Comparison of ENCODE assay signal across 8 mouse cellular contexts in genomic region chrX:140456279-140456731, GRCm38 (mm10). TPM values are rescaled to one million over a fixed set of nuclear protein-coding genes. Genes with fewer than 3 reads are reported as not detected.
DNase-seq lines count a peak whose midpoint lies in the region; ATAC-seq lines count a peak whose summit lies in the region.

Gene Prps1, plus strand, starts transcription at chrX:140456613.

- WGBS in hindbrain, embryonic 16.5 days, result 18% methylated on average over 26 of the region's 26 CpGs
- WGBS in macrophage (ENCODE audit: missing documents), result 14% methylated on average over 26 of the region's 26 CpGs

- H3K27ac ChIP-seq in hindbrain, embryonic 16.5 days (ENCODE audit: low read depth, low read length), result peak within 1 kb of the TSS; percentile 74
- H3K27ac ChIP-seq in macrophage, result no peak within 1 kb of the TSS

- ATAC-seq in hindbrain, embryonic 16.5 days, result peak; percentile 97

- peak within 1 kb of the TSS; percentile 58 for H3K4me2 ChIP-seq in hindbrain, embryonic 16.5 days (ENCODE audit: low read length)

- peak; percentile 91 for DNase-seq in T-cell, adult 2 months (ENCODE audit: low spot score)
- peak; percentile 82 to 83 for DNase-seq in cerebellum, postnatal 36 days
- DNase-seq in gastrocnemius, adult 18-20 months (ENCODE audit: low spot score), result peak; percentile 84
- DNase-seq in left cerebral cortex, adult 18-20 months (ENCODE audit: low spot score in 2 of 2), result peak; percentile 78 to 82
- DNase-seq in right cerebral cortex, adult 18-20 months, result peak; percentile 85
- DNase-seq in urinary bladder, postnatal 10 days (ENCODE audit: low spot score), result peak; percentile 35

- no peaks in the 10 kb centered on the region for H3K9me3 ChIP-seq in hindbrain, embryonic 16.5 days (ENCODE audit: control insufficient read depth, low read length)

- H3K36me3 ChIP-seq in hindbrain, embryonic 16.5 days (ENCODE audit: control insufficient read depth, insufficient read depth, low read length), result no peaks in the 10 kb centered on the region
- H3K36me3 ChIP-seq in macrophage (ENCODE audit: inconsistent target), result no peaks in the 10 kb centered on the region

- peak within 1 kb of the TSS; percentile 59 for H3K4me3 ChIP-seq in hindbrain, embryonic 16.5 days (ENCODE audit: low read length)
- peak within 1 kb of the TSS; percentile 49 for H3K4me3 ChIP-seq in macrophage (ENCODE audit: inconsistent target)

- H3K4me1 ChIP-seq in hindbrain, embryonic 16.5 days (ENCODE audit: control insufficient read depth, insufficient read depth, low read depth, low read length), result no peaks in the 10 kb centered on the region

- H3K79me2 ChIP-seq in macrophage (ENCODE audit: inconsistent target), result no peaks in the 10 kb centered on the region

- H3K27me3 ChIP-seq in hindbrain, embryonic 16.5 days (replicated peaks; ENCODE audit: control insufficient read depth, insufficient read depth, low read length), result no peaks in the 10 kb centered on the region; the same call in 1 of the 2 replicates

- H3K9ac ChIP-seq in hindbrain, embryonic 16.5 days (ENCODE audit: low read depth, low read length), result peak within 1 kb of the TSS; percentile 66

RNA-seq across cellular contexts. Expression of gene Prps1, which starts in this region (rescaled TPM):
- 10 to 100 TPM; 38.4 to 40.8 TPM for total RNA-seq in gastrocnemius, adult 18-20 months (2021)
- polyA plus RNA-seq in hindbrain, embryonic 16.5 days (2015; fragmentation: Nextera tagmentation; extraction: Ambion mirVana), result 85.1 and 94.0 TPM in 2 replicates
- 10 to 100 TPM; 70.2 to 78.6 TPM for total RNA-seq in left cerebral cortex, adult 18-20 months (2021)
- total RNA-seq in macrophage (2018; cell fraction: chromatin; rRNA removed), result 1 to 10 TPM in 11 of 26 experiments, under 1 TPM in 7, not detected in 8; 0.41 to 5.4 (median 1.2) TPM
- total RNA-seq in macrophage (2018; cell fraction: cytosol; rRNA removed), result 1 to 10 TPM; 3.2 to 6.3 (median 5.4) TPM
- total RNA-seq in macrophage (2018; cell fraction: nucleus; rRNA removed), result 1 to 10 TPM in 21 of 26 experiments, under 1 TPM in 5; 0.58 to 6.1 (median 1.7) TPM
- 4.6 to 17.2 TPM (median 6.0 TPM) in 3 replicates for polyA plus RNA-seq in macrophage (2018)

Comparison
In these comparisons a context has a peak if more than half of its experiments do, and no peak if none do; other contexts are left out.
1. DNase-seq: peak in every context shown above with its lines; median percentile 91 in T-cell, adult 2 months; 85 in right cerebral cortex, adult 18-20 months; 84 in gastrocnemius, adult 18-20 months; 82 in cerebellum, postnatal 36 days; 80 in left cerebral cortex, adult 18-20 months; 35 in urinary bladder, postnatal 10 days.